Mouse (Mus musculus) hindbrain, embryonic 16.5 days (tissue): ENCODE measurements around the gene Rhoq. TPM values are rescaled to one million over a fixed set of nuclear protein-coding genes. Genes with fewer than 3 reads are reported as not detected.

Experiments used
- ATAC-seq: fragments of 200-750 bp; cut with Nextera tagmentation; 2 replicates; pipeline ENCODE4 v1.8.0; 2017; ENCODE audit warnings: moderate TSS enrichment, moderate library complexity
- H3K27ac ChIP-seq: fragments of 300-500 bp; sonication (generic); 2 replicates; pipeline ENCODE4 v1.5.1; 2014; ENCODE audit warnings: low read depth, mild to moderate bottlenecking, control low read depth, low read length, moderate library complexity
- H3K27me3 ChIP-seq: fragments of 300-500 bp; sonication (generic); replicated peaks from 2 replicates; pipeline ENCODE4 v1.6.1; 2014; ENCODE audit warnings: low read length; ENCODE audit not compliant: control insufficient read depth, insufficient read depth
- H3K36me3 ChIP-seq: fragments of 300-500 bp; sonication (generic); 2 replicates; pipeline ENCODE4 v1.6.1; 2014; ENCODE audit warnings: mild to moderate bottlenecking, low read length, moderate library complexity, mixed read lengths; ENCODE audit not compliant: control insufficient read depth, insufficient read depth
- H3K4me1 ChIP-seq: fragments of 300-500 bp; sonication (generic); 2 replicates; pipeline ENCODE4 v1.6.1; 2014; ENCODE audit warnings: low read depth, low read length; ENCODE audit not compliant: control insufficient read depth, insufficient read depth
- H3K4me2 ChIP-seq: fragments of 300-500 bp; sonication (generic); 2 replicates; pipeline ENCODE4 v1.6.1; 2014; ENCODE audit warnings: mild to moderate bottlenecking, low read length, control low read depth, moderate library complexity
- H3K4me3 ChIP-seq: fragments of 300-500 bp; sonication (generic); 2 replicates; pipeline ENCODE4 v1.5.1; 2014; ENCODE audit warnings: mild to moderate bottlenecking, low read length, control low read depth, moderate library complexity
- H3K9ac ChIP-seq: fragments of 300-500 bp; sonication (generic); 2 replicates; pipeline ENCODE4 v1.6.1; 2014; ENCODE audit warnings: low read depth, mild to moderate bottlenecking, control low read depth, low read length, moderate library complexity
- H3K9me3 ChIP-seq: fragments of 300-500 bp; sonication (generic); 2 replicates; pipeline ENCODE4 v1.6.1; 2014; ENCODE audit warnings: mild to moderate bottlenecking, low read length, moderate library complexity; ENCODE audit not compliant: control insufficient read depth
- WGBS: fragments of 180-500 bp; shearing (Covaris S2); extraction: QIAGEN DNeasy Blood & Tissue Kit; methylation state at CpG from one replicate; pipeline ENCODE4 v1.1.7; 2014; 5-methylcytosine and 5-hydroxymethylcytosine counted together
- polyA plus RNA-seq: library from polyadenylated mRNA; unstranded; fragments of >200 nt; fragmentation: Nextera tagmentation; extraction: Ambion mirVana; gene quantifications from 2 replicates; pipeline ENCODE4 v1.2.1, GENCODE M21; 2015

Rhoq gene
- polyA plus RNA-seq, 1 experiment from 2014 or later, result 7.4 TPM

DNA sequence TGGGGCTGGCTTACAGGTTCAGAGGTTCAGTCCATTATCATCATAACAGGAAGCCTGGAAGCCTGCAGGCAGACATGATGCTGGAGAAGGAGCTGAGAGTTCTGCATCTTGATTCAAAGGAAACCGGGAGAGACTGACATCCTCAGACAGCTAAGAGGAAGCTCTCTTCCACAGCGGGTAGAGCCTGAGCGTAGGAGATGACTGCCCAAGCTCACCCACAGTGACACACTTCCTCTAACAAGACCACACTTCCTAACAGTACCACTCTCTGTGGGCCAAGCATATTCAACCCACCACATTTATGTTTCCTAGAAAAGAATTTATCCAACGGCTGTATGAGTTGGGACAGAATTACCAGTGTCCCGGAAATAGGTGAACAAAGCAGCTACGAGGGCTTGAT lies 15.6 kb downstream of the Rhoq start:
- H3K27me3 ChIP-seq, result no peaks in the 10 kb centered on the region
- H3K27ac ChIP-seq, result no peak overlapping the region
- H3K4me3 ChIP-seq, result no peak overlapping the region
- H3K4me1 ChIP-seq, result no peaks in the 10 kb centered on the region
- 0 out of 2 replicates have a peak, but pooled peaks cover 2% of the 10 kb centered on the region for H3K36me3 ChIP-seq
- 89% methylated on average over 6 of the region's 6 CpGs for WGBS
- H3K9me3 ChIP-seq, result no peaks in the 10 kb centered on the region
- no peak overlapping the region for H3K4me2 ChIP-seq
- H3K9ac ChIP-seq, result no peak overlapping the region
- no peak for ATAC-seq

DNA sequence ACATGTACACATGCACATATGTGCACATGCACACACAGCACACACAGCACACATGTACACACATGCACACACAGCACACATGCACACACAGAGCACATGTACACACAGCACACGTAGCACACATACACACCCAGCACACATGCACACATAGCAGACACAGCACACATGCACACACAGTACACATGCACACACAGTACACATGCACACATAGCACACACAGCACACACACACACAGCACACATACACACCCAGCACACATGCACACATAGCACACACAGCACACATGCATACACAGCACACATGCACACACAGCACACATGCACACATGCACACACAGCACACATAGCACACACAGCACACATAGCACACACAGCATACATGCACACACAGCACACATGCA lies 18.3 kb downstream of the Rhoq start:
- Histone ChIP-seq H3K27me3 (no peaks in the 10 kb centered on the region), H3K36me3 (0 out of 2 replicates have a peak, but pooled peaks cover 2% of the 10 kb centered on the region), H3K9ac (no peak overlapping the region), H3K4me3 (no peak overlapping the region), H3K9me3 (no peaks in the 10 kb centered on the region), H3K4me1 (peaks cover under 1% of the 10 kb centered on the region; the same call in 1 of the 2 replicates), H3K4me2 (no peak overlapping the region), H3K27ac (no peak overlapping the region)
- ATAC-seq, result no peak
- WGBS, result 100% methylated on average over 1 of the region's 1 CpGs

DNA sequence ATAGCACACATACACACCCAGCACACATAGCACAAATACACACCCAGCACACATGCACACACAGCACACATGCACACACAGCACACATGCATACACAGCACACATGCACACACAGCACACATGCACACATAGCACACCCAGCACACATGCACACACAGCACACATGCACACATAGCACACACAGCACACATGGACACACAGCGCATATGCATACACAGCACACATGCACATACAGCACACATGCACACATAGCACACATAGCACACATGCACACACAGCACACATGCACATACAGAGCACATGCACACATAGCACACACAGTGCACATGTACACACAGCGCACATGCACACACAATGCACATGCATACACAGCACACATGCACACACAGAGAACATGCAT lies 18.8 kb downstream of the Rhoq start:
- ATAC-seq, result no peak
- Histone ChIP-seq H3K36me3 (0 out of 2 replicates have a peak, but pooled peaks cover 2% of the 10 kb centered on the region), H3K4me1 (peaks cover 5% of the 10 kb centered on the region), H3K9ac (no peak overlapping the region), H3K9me3 (no peaks in the 10 kb centered on the region), H3K27ac (no peak overlapping the region), H3K27me3 (no peaks in the 10 kb centered on the region), H3K4me3 (no peak overlapping the region), H3K4me2 (no peak overlapping the region)
- 100% methylated on average over 2 of the region's 2 CpGs for WGBS

DNA sequence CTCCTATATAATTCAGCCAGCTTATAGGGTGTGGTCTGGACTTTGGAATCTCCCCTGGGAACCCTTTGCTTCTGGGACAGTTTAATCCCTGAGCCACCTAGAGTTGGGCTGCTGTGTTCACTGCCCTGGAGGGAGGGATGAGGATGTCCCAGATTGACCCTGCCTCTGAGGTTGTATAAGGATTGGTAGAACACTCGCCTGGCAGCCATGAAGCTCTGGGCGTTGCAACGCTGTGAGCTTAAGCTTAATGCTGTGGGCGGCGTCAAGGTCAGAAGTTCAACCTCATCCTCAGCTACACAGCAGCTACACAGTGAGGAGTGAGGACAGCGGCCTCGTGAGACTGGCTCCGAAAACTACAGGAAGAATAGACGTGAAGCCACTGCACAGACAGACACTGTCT lies 19.6 kb downstream of the Rhoq start:
- no peak overlapping the region for H3K27ac ChIP-seq
- 69% methylated on average over 9 of the region's 9 CpGs for WGBS
- no peaks in the 10 kb centered on the region for H3K9me3 ChIP-seq
- H3K4me3 ChIP-seq, result no peak overlapping the region
- H3K4me2 ChIP-seq, result no peak overlapping the region
- H3K36me3 ChIP-seq, result 0 out of 2 replicates have a peak, but pooled peaks cover 2% of the 10 kb centered on the region
- peaks cover 11% of the 10 kb centered on the region for H3K4me1 ChIP-seq
- no peak overlapping the region for H3K9ac ChIP-seq
- ATAC-seq, result no peak
- no peaks in the 10 kb centered on the region for H3K27me3 ChIP-seq

DNA sequence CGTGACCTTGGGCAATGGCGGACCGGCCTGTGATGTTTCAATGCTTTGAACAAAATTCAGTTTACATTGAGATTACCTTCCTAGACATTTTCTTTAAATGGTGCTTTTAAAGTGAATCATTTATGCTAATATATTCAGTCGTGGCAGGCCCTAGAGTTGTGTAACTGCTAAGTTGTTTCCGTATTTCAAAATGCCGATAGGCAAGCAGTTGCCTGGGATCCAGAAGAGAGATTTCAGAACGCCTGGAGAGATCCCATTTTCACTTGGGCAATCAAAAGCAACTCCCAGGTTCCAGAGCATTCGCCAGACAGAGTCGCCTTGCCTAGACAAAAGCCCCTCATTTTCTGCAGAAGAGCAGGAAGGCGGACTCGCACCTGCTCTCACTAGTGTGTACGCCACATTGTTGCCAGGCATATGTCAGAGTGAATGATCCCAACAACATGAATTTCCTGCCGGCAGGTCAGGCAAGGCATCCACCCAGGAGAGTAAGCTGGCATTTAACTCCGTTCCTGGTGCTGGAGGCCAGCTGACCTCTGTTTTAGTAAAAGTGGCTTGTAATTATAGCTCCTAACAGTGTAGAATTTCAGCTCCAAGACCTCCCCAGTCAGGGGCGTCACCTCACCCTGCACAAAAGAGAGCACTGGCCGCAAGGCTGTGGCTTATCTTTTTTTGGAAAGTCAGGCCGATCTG lies 23.7 kb downstream of the Rhoq start:
- Histone ChIP-seq H3K9ac (no peak overlapping the region), H3K4me3 (no peak overlapping the region), H3K4me2 (no peak overlapping the region), H3K9me3 (no peaks in the 10 kb centered on the region), H3K27me3 (no peaks in the 10 kb centered on the region), H3K27ac (0 out of 2 replicates have a peak overlapping the region, but pooled peaks have one; percentile 18), H3K4me1 (peaks cover 11% of the 10 kb centered on the region), H3K36me3 (no peaks in the 10 kb centered on the region)
- peak; percentile 16; the same call in 1 of the 2 replicates for ATAC-seq
- 37% methylated on average over 17 of the region's 17 CpGs for WGBS

DNA sequence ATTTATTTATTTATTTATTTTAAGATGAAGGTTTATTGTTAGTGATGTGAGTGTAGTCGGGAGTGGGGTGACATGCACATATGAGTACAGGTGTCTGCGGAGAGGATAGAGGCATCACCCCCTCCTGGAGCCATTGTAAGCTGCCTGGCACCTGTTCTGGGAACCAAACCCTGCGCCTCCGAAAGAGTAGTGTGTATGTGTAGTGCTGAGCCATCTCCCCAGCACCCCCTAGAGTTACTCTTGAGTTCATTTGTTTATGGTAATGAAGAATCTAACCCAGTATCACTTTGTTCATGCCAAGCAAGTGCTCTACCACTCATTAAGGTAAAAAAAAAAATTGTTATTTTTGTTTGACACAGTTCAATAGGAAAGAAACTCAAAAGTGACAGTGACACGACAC lies 25.3 kb downstream of the Rhoq start:
- H3K4me1 ChIP-seq, result peaks cover 11% of the 10 kb centered on the region
- no peaks in the 10 kb centered on the region for H3K27me3 ChIP-seq
- WGBS, result 79% methylated on average over 5 of the region's 5 CpGs
- no peak for ATAC-seq
- H3K9ac ChIP-seq, result no peak overlapping the region
- H3K9me3 ChIP-seq, result no peaks in the 10 kb centered on the region
- H3K27ac ChIP-seq, result no peak overlapping the region
- no peaks in the 10 kb centered on the region for H3K36me3 ChIP-seq
- no peak overlapping the region for H3K4me3 ChIP-seq
- H3K4me2 ChIP-seq, result no peak overlapping the region

DNA sequence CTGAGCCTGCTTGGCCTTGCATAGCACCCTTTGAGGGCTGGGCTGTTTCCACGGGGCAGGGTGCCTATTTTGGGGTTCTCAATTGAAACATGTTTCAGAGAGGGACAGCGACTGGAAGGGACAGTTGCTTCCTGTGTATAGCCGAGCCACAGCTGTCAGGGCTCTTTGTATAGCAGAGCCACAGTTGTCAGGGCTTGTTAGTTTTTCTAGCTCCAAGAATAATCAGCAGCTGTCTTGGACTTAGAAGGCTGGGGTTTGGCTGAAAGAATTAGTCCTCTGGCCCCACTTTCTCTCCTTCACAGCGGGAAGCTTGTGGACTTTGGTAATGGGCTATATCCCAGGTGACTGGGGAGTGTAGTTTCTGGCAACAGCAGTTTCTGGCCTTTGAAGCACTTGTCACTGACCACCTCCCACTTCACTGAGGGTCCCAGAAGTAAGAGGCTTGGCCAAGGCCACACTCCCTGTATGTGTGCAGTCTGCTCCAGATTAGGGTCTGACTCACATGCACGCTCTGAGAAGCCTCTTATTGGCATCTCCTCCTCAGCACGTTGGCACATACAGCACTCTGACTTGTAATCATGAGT lies 25.8 kb downstream of the Rhoq start:
- Histone ChIP-seq H3K9me3 (no peaks in the 10 kb centered on the region), H3K9ac (no peak overlapping the region), H3K4me1 (peaks cover 11% of the 10 kb centered on the region), H3K27me3 (no peaks in the 10 kb centered on the region), H3K4me2 (no peak overlapping the region), H3K36me3 (no peaks in the 10 kb centered on the region), H3K4me3 (no peak overlapping the region), H3K27ac (no peak overlapping the region)
- peak; percentile 68 for ATAC-seq
- 45% methylated on average over 6 of the region's 6 CpGs for WGBS

DNA sequence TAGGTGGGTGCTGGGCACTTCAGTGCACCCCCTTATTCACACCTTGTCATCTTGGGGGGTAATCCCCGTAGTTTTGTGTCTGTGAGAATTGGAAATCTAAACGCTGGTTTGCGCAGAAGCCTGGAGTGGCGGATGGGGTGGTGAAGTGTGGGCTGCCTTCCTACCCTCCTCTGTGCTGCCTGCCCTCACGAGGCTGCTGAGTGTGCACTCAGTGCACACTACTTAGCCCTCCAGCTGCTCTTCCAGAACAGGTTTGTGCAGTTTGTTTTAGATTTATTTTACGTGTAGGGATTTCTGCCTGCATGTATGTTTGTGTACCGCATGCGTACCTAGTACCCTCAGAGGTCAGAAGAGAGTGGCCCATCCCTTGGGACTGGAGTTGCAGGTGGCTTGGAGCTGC lies 28.4 kb downstream of the Rhoq start:
- Histone ChIP-seq H3K9me3 (no peaks in the 10 kb centered on the region), H3K9ac (no peak overlapping the region), H3K4me2 (no peak overlapping the region), H3K27ac (no peak overlapping the region), H3K4me3 (no peak overlapping the region), H3K27me3 (no peaks in the 10 kb centered on the region), H3K4me1 (peaks cover 10% of the 10 kb centered on the region), H3K36me3 (no peaks in the 10 kb centered on the region)
- no peak for ATAC-seq
- WGBS, result 95% methylated on average over 8 of the region's 8 CpGs

DNA sequence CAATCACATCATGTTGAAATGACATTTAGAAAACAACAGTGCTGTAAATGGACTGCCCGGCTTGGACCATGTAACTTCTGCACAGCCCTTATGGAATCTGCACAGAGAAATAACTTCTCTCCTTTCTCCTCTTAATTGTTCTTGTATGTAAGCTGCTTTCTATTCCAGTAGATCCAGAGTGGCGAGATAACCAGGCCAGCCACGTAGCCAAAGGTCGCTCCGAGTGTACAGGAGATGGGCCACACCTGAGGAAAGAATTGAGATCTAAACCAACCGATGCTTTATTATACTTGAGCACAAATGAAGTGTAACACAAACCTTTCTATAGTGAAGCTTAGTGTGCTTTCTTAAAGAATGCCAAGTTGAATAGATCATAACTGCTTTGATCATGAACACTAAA lies 34.4 kb downstream of the Rhoq start:
- Histone ChIP-seq H3K4me2 (no peak overlapping the region), H3K9ac (no peak overlapping the region), H3K4me3 (no peak overlapping the region), H3K27ac (no peak overlapping the region), H3K36me3 (peaks cover 5% of the 10 kb centered on the region), H3K4me1 (no peaks in the 10 kb centered on the region), H3K27me3 (no peaks in the 10 kb centered on the region), H3K9me3 (no peaks in the 10 kb centered on the region)
- WGBS, result 94% methylated on average over 6 of the region's 6 CpGs
- no peak for ATAC-seq
